Mouse (Mus musculus): Measurements from ENCODE around the gene Ndufa6.
"Not testable (repeated sequence)": the region's sequence is repeated elsewhere in the genome, so short reads cannot be mapped to it uniquely, and the experiment has no call there.

Gene Ndufa6

GRCm38 (mm10) chr15:82368146-82368545 lies 14.0 kb upstream of the Ndufa6 start:
- DNase-seq (ENCODE audit: low spot score), result no peak

- not testable (repeated sequence) for DNase-seq (ENCODE audit: low spot score)
Observed at GRCm38 (mm10) chr15:82364561-82364960, 10.4 kb upstream of the Ndufa6 start.

GRCm38 (mm10) chr15:82363801-82364200 lies 9.7 kb upstream of the Ndufa6 start:
- not testable (repeated sequence) for DNase-seq (ENCODE audit: low spot score)

- no peak for DNase-seq (ENCODE audit: low spot score)
Observed at GRCm38 (mm10) chr15:82362234-82362633, 8.1 kb upstream of the Ndufa6 start.

- no peak for DNase-seq (ENCODE audit: low spot score)
Observed at GRCm38 (mm10) chr15:82361459-82362018, 7.4 kb upstream of the Ndufa6 start.

GRCm38 (mm10) chr15:82358431-82359260 lies 4.5 kb upstream of the Ndufa6 start:
- no peak for DNase-seq (ENCODE audit: low spot score)

GRCm38 (mm10) chr15:82353745-82354113 lies 393 bp downstream of the Ndufa6 start:
- no peak for DNase-seq (ENCODE audit: low spot score)

- peak; percentile 31 for DNase-seq (ENCODE audit: low spot score)
Observed at GRCm38 (mm10) chr15:82353078-82353744, 911 bp downstream of the Ndufa6 start.

GRCm38 (mm10) chr15:82351480-82351879 lies 2.6 kb downstream of the Ndufa6 start:
- DNase-seq (ENCODE audit: low spot score), result no peak

- DNase-seq (ENCODE audit: low spot score), result no peak
Observed at GRCm38 (mm10) chr15:82350349-82350748, 3.8 kb downstream of the Ndufa6 start.

GRCm38 (mm10) chr15:82348999-82349341 lies 5.2 kb downstream of the Ndufa6 start:
- DNase-seq (ENCODE audit: low spot score), result no peak

- DNase-seq (ENCODE audit: low spot score), result no peak
Observed at GRCm38 (mm10) chr15:82348258-82348998, 5.7 kb downstream of the Ndufa6 start.

- no peak for DNase-seq (ENCODE audit: low spot score)
Observed at GRCm38 (mm10) chr15:82347852-82348251, 6.3 kb downstream of the Ndufa6 start.

- DNase-seq (ENCODE audit: low spot score), result no peak
Observed at GRCm38 (mm10) chr15:82347303-82347676, 6.8 kb downstream of the Ndufa6 start.

GRCm38 (mm10) chr15:82346580-82347302 lies 7.4 kb downstream of the Ndufa6 start:
- DNase-seq (ENCODE audit: low spot score), result no peak

GRCm38 (mm10) chr15:82345820-82346470 lies 8.2 kb downstream of the Ndufa6 start:
- DNase-seq (ENCODE audit: low spot score), result peak; percentile 99

GRCm38 (mm10) chr15:82344971-82345370 lies 9.2 kb downstream of the Ndufa6 start:
- peak; percentile 27 for DNase-seq (ENCODE audit: low spot score)

GRCm38 (mm10) chr15:82343368-82344287 lies 10.5 kb downstream of the Ndufa6 start:
- no peak for DNase-seq (ENCODE audit: low spot score)

GRCm38 (mm10) chr15:82342543-82342935 lies 11.6 kb downstream of the Ndufa6 start:
- DNase-seq (ENCODE audit: low spot score), result peak; percentile 41

Measured in c-Kit-positive CD71-positive TER-119-positive erythroid progenitor cells, embryonic 14.5 days (primary cell).